Mouse (Mus musculus): ENCODE data around the gene Tead4.
A peak's percentile ranks its signal among the peaks of the same experiment; 100 is the strongest.
"Not testable (repeated sequence)": the region's sequence is repeated elsewhere in the genome, so short reads cannot be mapped to it uniquely, and the experiment has no call there.

Gene Tead4

DNA sequence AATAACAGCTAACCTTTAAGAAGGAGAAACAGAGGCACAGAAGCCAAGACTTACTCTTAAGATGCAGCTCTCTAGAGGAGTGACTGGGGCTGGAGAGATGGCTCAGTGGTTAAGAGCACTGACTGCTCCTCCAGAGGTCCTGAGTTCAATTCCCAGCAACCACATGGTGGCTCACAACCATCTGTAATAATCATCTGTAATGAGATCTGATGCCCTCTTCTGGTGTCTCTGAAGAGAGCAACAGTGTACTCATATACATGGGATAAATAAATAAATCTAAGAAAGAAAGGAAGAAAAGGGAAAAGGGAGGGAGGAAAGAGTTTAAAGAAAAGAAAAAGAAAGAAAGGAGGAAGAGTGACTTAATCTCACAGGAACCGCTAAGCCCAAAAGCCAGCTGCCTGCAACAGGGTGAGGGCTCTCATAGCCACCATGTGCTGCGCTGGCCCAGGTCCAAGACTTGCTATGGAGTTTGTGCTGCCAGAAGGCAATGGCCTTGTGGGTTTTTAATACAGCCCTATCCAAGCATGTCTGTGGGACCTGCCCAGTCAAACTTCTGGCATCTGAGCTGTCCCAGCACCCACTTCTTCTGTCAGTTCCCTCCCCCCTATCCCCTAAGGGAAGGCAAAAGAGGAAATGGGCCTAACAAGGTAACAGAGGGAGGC lies 63.4 kb downstream of the Tead4 start:
- DNase-seq (ENCODE audit: low spot score in 2 of 2), result no peak

GRCm38 (mm10) chr6:128236581-128236980 lies 64.0 kb downstream of the Tead4 start:
- DNase-seq (ENCODE audit: low spot score in 2 of 2), result no peak

DNA sequence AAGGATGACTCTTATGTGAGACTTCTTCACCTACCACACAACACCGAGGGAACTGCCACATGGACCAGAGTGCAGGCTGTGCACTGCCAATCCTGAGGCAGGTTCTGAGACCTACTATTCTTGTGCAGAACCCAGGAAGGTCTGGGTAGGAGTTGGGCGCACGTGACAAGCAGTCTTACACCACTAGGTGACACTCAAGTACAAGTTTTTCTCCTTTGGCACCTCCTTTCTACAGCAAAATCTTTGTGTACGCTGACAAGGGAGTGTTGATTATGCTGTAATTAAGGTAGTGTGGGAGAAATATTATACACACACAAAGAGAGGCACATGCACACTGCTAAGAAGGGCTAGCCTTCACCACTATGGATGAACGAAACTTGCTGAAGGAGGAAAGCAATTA lies 66.4 kb downstream of the Tead4 start:
- DNase-seq (ENCODE audit: low spot score in 2 of 2), result no peak

DNA sequence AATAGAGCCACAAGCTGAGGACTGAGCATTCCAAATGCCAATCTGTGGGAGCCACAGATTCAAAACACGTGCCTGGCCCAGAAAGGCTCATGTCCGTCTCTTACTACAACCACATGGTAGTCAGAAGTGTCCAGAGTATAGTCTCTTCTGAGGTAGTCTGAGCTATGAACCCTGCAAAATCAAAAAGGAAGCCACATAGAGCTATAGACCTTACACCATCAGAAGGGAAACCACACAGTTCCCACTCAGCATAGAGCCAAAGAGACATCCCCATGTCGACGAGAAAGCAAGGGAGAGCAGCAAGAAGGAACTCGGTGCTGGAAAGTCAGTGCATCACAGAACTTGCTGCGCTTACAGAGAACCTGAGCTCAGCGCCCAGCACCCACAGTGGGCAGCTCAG lies 68.4 kb downstream of the Tead4 start:
- DNase-seq (ENCODE audit: low spot score in 2 of 2), result no peak

DNA sequence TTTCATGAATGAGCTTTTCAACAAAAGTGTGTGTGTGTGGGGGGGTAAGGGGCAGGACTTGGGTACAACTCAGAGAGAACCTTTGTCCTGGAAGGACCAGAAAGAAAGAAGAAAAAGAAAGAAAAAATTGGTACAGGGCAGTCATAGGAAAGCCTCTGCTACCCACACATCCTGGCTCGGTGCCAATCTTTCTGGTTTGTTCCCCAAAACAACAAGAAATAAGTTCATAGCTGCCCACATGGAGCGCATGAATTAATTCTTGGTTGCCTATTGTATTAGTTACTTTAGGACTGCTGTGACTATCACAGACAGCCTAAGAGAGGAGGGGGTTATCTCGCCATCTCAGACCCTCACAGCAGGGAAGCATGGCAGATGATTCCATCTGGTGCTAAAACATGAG lies 68.9 kb downstream of the Tead4 start:
- DNase-seq (ENCODE audit: low spot score in 2 of 2), result no peak

DNA sequence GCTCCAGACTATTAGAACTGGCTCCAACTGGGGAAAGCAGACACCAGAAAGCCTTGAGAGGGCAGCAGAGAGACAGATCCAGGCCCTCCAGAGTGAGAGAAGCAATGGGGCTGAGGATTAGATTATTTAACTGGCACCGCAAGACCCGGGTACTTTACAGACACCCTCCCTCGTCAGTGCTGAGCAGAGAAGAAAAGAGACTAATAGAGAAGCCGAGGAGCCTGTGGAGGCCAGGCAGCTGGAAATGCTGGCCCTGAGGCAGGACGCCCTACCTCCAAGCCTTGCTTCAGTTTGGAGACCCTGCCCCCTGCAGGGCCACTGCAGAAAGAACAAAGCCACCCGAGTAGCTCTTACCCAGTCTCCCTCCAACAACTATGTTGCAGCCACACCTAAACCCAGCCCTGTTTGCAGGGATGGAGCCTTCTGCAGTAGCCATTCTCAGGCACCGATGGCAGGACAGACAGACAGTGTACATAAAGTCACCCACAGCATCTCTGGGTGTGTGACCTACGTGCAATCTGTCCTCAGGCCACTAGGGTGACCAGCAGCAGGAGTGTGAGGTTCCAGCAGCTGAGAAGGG lies 73.1 kb downstream of the Tead4 start:
- DNase-seq (ENCODE audit: low spot score in 2 of 2), result no peak

- no peak for DNase-seq (ENCODE audit: low spot score in 2 of 2)
These were observed 73.7 kb downstream of the Tead4 start for GRCm38 (mm10) chr6:128226941-128227340.

DNA sequence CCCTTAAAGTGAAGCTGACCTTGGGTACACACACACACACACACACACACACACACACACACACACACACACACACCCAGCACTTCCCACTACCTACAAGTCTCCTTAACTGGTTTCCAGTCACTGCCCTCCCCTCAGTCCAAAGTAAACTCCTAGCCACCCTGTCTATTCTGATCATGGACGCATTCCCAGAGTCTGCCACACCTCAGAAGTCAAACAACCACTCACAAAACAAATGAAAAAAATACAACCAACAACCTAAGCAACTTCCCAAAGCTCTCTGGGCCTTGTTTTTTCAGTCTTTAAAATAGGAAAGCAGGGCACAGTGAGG lies 74.8 kb downstream of the Tead4 start:
- no peak for DNase-seq (ENCODE audit: low spot score in 2 of 2)

DNA sequence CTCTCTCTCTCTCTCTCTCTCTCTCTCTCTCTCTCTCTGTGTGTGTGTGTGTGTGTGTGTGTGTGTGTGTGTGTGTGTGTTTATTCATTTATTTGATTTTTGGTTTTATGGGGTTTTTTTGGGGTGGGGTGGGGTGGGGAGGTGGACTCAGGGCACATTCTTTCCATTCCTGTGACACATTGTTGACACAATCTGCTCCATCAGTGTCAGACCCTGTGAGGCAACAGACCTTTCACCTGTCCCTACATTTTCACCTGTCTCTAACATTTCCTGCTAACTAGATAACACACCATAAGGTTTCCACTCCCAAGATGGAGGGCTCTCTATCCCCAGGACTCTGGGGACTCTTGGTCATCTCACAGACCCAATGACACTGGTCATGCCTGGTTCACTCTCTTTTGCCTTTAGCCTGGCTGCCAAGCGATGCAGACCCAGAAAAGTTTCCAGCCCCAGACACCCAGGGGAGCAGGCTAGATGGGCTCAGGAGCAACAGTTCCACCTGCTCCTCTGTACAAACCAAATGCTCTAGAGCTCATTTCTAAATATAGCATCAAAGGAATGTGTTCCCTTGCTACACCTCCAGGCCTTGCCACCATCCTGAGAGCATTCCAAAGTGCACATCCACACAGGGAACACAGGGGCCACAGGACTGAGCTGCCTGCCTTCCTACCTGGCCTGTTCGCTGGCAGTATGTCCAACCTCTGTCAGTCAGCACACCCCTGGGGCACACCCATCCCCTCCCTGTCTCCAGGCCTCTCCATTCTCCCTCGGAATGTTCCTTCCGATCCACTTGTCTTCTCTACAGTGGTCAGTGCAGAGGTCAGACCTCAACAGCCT lies 75.4 kb downstream of the Tead4 start:
- DNase-seq (ENCODE audit: low spot score in 2 of 2), result no peak

- DNase-seq (ENCODE audit: low spot score in 2 of 2), result no peak
These were observed 77.5 kb downstream of the Tead4 start for GRCm38 (mm10) chr6:128223159-128223558.

DNA sequence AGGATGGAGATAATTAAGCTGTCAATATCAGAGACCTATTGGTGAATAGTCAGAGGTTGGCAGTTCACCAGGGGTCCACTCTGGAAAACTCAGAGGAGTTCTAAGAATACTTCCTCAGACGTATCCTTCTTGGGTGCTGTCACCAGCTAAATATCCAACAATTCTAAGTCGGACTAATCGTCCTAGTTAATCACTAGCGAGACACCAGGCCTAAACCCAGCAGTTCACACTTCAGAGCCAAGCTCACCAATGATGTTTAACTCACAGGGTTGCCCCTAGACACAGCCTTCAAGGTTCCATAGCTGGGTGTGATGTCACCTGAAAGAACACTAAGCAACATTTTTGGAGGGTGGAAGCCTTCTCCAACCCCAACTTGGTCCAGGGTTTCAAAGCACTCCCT lies 85.6 kb downstream of the Tead4 start:
- DNase-seq (ENCODE audit: low spot score in 2 of 2), result not testable (repeated sequence)

DNA sequence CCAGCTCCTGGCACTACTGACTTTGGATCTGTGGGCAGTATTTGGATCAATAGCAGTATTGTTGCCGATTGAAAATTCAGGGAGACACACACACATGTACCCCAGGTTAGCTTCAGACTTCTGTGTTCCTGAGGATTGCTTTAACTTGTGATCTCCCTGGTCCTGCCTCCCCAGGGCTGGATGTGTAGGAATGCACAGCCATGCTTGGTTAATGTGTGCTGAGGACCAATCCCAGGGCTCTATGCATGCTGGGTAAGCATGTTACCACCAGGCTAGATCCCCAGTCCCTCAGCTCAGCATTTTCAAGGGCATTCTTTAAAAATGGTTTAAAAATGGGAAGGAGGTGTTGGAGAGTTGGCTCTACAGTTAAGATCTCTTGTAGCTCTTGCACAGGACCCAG lies 91.4 kb downstream of the Tead4 start:
- DNase-seq (ENCODE audit: low spot score in 2 of 2), result not testable (repeated sequence)

- no peak for DNase-seq (ENCODE audit: low spot score in 2 of 2)
These were observed 92.0 kb downstream of the Tead4 start for GRCm38 (mm10) chr6:128208491-128209170.

DNA sequence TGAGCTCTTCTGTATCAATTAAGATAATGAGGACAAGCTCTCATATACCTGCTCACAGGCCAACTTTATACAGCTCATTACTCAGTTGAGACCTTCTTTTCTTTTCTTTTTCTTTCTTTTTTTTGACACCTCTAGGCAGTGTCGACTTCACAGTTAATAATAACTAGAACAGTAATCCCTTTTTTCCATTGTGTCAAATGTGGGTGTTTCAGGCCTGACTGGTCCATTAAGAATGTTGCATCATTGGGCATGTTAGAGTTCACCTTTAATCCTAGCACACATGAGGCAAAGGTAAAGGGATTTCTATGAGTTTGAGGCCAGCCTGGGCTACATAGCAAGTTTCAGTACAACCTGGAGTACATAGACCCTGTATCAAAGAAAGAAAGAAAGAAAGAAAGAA lies 97.1 kb downstream of the Tead4 start:
- DNase-seq (ENCODE audit: low spot score in 2 of 2), result no peak

DNA sequence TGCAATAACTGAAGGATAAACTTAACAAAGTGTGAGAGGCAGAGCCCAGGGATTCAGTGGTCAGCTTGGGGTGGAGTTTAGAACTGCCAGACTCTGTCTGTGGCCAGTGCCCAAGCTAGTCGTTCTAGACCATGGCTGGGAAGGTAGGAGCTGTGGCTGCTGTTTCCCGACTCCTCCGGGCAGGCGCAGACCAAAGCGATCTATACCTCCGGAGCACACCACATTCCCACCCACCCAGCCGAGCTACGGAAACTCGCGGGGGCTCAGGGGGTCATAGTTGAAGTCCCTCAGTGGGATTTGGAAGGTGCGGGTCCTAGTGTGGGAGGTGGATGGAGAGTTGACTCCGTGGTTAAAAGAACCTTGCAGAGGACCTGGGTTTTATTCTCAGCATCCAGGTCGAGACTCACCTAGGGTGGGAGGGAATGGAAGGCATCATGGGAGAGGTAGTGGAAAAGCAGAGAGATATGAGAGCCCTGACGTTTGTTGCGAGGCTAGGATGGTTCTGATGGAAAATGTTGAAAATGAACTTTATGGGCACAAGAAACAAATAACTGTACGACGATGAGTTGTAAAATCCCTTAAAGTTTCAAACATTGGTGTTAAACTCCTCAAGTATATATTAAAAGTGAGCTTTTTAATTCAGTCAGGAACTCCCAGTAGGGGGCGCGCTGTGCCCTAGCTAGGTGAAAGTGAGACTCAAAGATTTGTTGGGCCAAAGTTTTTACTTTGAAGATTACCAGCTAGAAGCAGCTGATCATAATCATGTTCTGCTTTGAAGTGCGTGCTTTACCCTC lies 99.6 kb downstream of the Tead4 start:
- DNase-seq (ENCODE audit: low spot score in 2 of 2), result peak; percentile 13 to 50

- peak; percentile 95 to 96 for DNase-seq (ENCODE audit: low spot score in 2 of 2)
These were observed 100.3 kb downstream of the Tead4 start for GRCm38 (mm10) chr6:128200116-128200846.

- DNase-seq (ENCODE audit: low spot score in 2 of 2), result no peak
These were observed 117.1 kb downstream of the Tead4 start for GRCm38 (mm10) chr6:128183521-128183920.

DNA sequence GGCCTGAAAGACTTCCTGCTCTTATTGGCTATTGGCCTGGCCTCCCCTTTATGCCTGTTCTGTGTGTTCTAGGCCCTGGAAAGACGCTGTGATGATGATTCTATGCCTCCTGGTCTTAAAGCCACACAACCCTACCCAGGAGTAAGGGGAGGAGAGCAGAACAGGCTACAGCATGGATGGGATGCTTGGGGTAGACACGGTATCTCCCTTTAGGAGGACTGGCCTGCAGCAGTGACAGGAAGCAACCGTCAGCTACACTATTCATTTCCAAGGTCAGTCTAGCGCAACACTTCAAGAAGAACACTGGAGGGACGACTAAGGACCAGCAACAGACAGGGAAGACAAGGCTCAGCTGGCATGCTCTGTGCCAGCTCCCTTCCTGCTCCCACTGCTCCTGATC lies 119.4 kb downstream of the Tead4 start:
- DNase-seq (ENCODE audit: low spot score in 2 of 2), result no peak

DNA sequence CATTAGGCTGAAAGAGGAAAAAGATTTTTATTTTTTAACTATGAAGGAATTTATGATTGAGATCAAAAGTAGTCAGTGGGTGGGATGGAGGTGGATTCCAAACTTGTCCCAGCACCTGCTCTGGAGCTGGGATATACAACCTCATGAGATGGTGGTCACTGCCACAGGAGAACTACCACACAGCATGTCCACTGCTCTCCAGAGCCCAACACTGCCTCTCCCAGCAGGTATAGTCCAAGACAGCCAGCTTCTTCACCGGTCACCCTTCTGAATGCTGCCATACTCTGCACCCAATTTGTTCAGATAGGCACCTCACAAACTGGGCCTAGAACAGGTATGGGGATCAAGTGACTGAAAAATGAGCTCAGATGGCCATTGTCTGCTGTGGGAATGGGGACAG lies 121.0 kb downstream of the Tead4 start:
- no peak for DNase-seq (ENCODE audit: low spot score in 2 of 2)

DNA sequence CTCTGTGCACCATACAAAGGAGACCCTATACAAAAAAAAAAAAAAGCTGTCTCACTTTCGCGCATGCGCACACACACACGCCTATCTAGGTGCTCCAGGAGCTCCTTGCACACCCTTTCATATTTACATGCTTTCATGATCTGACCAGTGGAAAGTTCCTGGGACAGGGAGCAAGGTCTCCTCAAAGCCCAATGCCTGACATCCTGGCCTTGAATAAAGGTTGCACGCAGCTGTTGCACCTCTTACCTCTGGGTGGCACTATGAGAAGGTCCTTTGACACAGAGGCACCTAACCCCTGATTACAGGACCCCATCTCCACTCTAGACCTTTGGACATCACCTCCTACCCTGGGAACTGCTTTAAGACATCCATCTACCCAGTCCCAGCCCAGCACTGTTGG lies 121.4 kb downstream of the Tead4 start:
- no peak for DNase-seq (ENCODE audit: low spot score in 2 of 2)

DNA sequence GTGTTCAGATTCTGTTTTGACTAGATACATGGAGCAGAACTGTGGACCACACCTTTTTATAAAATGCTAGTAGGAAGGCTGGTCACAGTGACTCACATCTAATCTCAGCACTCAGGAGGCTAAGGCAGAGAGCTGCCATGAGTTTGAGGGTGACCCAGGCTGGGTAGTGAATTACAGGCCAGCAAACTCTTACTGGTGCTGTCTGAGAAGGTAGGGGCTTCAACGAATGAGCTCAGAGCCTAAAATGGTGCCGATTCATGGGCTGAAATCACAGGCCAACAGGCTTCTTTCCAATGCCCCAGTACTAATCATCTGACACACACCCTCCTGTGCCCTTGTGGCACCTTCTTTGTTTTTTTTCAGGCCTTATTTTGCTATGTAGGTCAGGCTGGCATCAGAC lies 121.9 kb downstream of the Tead4 start:
- DNase-seq (ENCODE audit: low spot score in 2 of 2), result no peak
